Mouse (Mus musculus) cerebellum, adult 8-10 months (tissue): ENCODE results near the gene Cd300ld2.
"Not testable (repeated sequence)": the region's sequence is repeated elsewhere in the genome, so short reads cannot be mapped to it uniquely, and the experiment has no call there.

ENCODE experiments used
- DNase-seq: peaks from one replicate; pipeline ENCODE4 v3.0.0; 2022

Gene Cd300ld2

GRCm38 (mm10) chr11:115016093-115016492 is at the start of gene Cd300ld2:
TSS of gene Cd300ld2 (minus strand) at chr11:115016193.
- DNase-seq = not testable (repeated sequence)

- no peak for DNase-seq
These were observed 46.1 kb upstream of the Cd300ld2 start, which contains the start of gene Cd300e for GRCm38 (mm10) chr11:115062077-115062476. TSS of gene Cd300e (minus strand) at chr11:115062177.

GRCm38 (mm10) chr11:115059797-115060196 is 43.8 kb upstream of the Cd300ld2 start:
- no peak for DNase-seq

- no peak for DNase-seq
These were observed 42.7 kb upstream of the Cd300ld2 start for GRCm38 (mm10) chr11:115058701-115059100.

- DNase-seq = no peak
These were observed 38.5 kb upstream of the Cd300ld2 start for GRCm38 (mm10) chr11:115054537-115054936.

GRCm38 (mm10) chr11:115052991-115053390 is 37.0 kb upstream of the Cd300ld2 start:
- no peak for DNase-seq

- peak; percentile 16 for DNase-seq
These were observed 36.2 kb upstream of the Cd300ld2 start for GRCm38 (mm10) chr11:115052206-115052605.

GRCm38 (mm10) chr11:115049282-115049895 is 33.4 kb upstream of the Cd300ld2 start:
- DNase-seq = peak; percentile 95

GRCm38 (mm10) chr11:115048259-115048658 is 32.3 kb upstream of the Cd300ld2 start, which contains the start of gene Cd300ld3:
TSS of gene Cd300ld3 (minus strand) at chr11:115048409.
- peak; percentile 25 for DNase-seq

GRCm38 (mm10) chr11:115037669-115038068 is 21.7 kb upstream of the Cd300ld2 start, which contains the start of gene Cd300ld5:
TSS of gene Cd300ld5 (minus strand) at chr11:115037769.
- DNase-seq = not testable (repeated sequence)

GRCm38 (mm10) chr11:115026912-115027311 is 10.9 kb upstream of the Cd300ld2 start, which contains the start of gene Cd300ld4:
TSS of gene Cd300ld4 (minus strand) at chr11:115027012.
- not testable (repeated sequence) for DNase-seq

GRCm38 (mm10) chr11:115004070-115004469 is 11.9 kb downstream of the Cd300ld2 start:
- DNase-seq = no peak

GRCm38 (mm10) chr11:115001474-115002040 is 14.4 kb downstream of the Cd300ld2 start, which contains the start of gene Cd300c2:
TSS of gene Cd300c2 (minus strand) at chr11:115001880.
- no peak for DNase-seq

- DNase-seq = no peak
These were observed 26.2 kb downstream of the Cd300ld2 start, which contains the start of gene Cd300ld for GRCm38 (mm10) chr11:114989793-114990192. TSS of gene Cd300ld (minus strand) at chr11:114989922.

- DNase-seq = no peak
These were observed 34.1 kb downstream of the Cd300ld2 start for GRCm38 (mm10) chr11:114981866-114982265.

GRCm38 (mm10) chr11:114972726-114973125 is 43.3 kb downstream of the Cd300ld2 start:
- no peak for DNase-seq

GRCm38 (mm10) chr11:114968752-114969207 is 47.2 kb downstream of the Cd300ld2 start, which contains the start of gene Cd300c:
TSS of gene Cd300c (minus strand) at chr11:114969157.
- DNase-seq = no peak

GRCm38 (mm10) chr11:114965182-114965828 is 50.7 kb downstream of the Cd300ld2 start:
- no peak for DNase-seq

GRCm38 (mm10) chr11:114960369-114960768 is 55.6 kb downstream of the Cd300ld2 start:
- no peak for DNase-seq
